Mouse (Mus musculus) megakaryocyte, embryonic 14.5 days (primary cell): ENCODE results near the gene Olfr866. TPM values are rescaled to one million over a fixed set of nuclear protein-coding genes. Genes with fewer than 3 reads are reported as not detected.

Source experiments
- H3K27me3 ChIP-seq: replicated peaks from 2 replicates; pipeline ENCODE3; 2012; ENCODE audit warnings: inconsistent platforms
- H3K36me3 ChIP-seq: replicated peaks from 2 replicates; pipeline ENCODE3; 2012; ENCODE audit warnings: low read length, inconsistent platforms, mixed read lengths
- H3K4me1 ChIP-seq: 2 replicates; pipeline ENCODE4 v1.6.1; 2012; ENCODE audit warnings: inconsistent platforms
- H3K4me3 ChIP-seq: replicated peaks from 2 replicates; pipeline ENCODE3; 2012; ENCODE audit warnings: moderate library complexity, mild to moderate bottlenecking, inconsistent platforms
- H3K9me3 ChIP-seq: 2 replicates; pipeline ENCODE4 v1.6.1; 2012; ENCODE audit warnings: inconsistent platforms
- FLI1 ChIP-seq: IDR thresholded peaks from 2 replicates; pipeline ENCODE4 v1.6.1; 2012; ENCODE audit warnings: low read length, inconsistent platforms, mixed read lengths
- GATA1 ChIP-seq: IDR thresholded peaks from 3 replicates; pipeline ENCODE4 v1.6.1; 2012; ENCODE audit warnings: mixed read lengths, low read length, inconsistent platforms, borderline replicate concordance
- polyA plus RNA-seq: library from polyadenylated mRNA; stranded (reverse); fragments of >175 nt; gene quantifications from 2 replicates; pipeline ENCODE4 v1.2.3, GENCODE M21; 2012; ENCODE audit warnings: low replicate concordance; ENCODE audit not compliant: insufficient read depth

Gene Olfr866
- not detected in 2 replicates for polyA plus RNA-seq

DNA sequence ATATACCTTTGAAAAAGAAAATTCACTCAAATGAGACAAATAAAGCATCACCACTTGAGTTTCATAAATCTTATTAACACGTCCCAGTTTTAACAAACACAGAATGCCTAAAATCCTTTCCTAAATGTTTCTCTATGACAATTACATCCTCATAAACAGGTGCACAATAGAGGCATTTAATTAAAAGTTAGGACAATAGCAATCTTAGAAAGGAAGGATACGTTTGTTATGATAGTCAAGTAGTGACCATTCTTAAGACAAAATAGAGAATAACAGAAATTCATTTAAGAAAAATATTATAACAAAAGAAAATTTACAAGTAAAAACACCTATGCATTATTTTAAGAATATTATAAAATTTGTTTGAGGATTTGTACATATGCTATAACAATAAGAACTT lies at the start of gene Olfr866:
Olfr866 (minus strand) TSS at position 101 of the 400 bp plus-strand sequence.
- H3K36me3 ChIP-seq = no peaks in the 10 kb centered on the region
- H3K4me1 ChIP-seq = no peaks in the 10 kb centered on the region
- H3K4me3 ChIP-seq = no peak within 1 kb of the TSS
- no peaks in the 10 kb centered on the region for H3K9me3 ChIP-seq
- H3K27me3 ChIP-seq = no peaks in the 10 kb centered on the region
- TF ChIP-seq GATA1 (no peak), FLI1 (no peak)

DNA sequence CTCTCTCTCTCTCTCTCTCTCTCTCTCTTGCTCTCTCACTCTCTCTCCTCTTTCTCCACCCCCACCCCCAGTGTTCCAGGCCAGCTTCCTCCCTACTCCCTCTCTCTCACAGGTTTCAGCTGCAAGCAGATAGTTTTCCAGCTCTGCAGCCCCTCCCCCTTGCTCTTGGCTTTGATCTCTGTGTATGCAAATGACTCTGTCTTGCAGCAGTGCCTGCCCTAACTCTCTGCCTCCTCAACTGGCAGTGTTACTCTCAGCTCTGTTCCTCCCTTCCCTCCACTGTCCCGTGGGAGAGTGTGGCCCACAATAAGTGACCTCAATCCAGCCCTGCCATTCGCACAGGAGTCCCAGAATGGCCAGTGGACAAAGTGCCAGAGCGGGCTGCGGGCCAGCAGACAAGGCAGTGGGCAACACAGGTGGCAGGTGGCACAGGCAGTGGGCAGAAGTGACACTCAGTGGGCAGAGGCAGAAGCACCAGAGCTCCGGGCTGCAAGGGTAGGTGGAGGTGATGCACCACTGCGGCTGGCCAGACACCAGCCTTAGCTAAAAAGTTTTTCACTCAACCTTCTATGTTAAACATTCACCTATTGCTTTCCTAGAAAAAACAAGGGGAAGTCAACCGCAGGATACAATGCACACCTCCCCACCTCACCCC lies 45.8 kb upstream of the Olfr866 start:
- Histone ChIP-seq H3K4me1 (no peaks in the 10 kb centered on the region), H3K4me3 (peak overlapping the region; percentile 11), H3K9me3 (peaks cover 26% of the 10 kb centered on the region), H3K36me3 (no peaks in the 10 kb centered on the region), H3K27me3 (no peaks in the 10 kb centered on the region)
- TF ChIP-seq GATA1 (no peak), FLI1 (no peak)

DNA sequence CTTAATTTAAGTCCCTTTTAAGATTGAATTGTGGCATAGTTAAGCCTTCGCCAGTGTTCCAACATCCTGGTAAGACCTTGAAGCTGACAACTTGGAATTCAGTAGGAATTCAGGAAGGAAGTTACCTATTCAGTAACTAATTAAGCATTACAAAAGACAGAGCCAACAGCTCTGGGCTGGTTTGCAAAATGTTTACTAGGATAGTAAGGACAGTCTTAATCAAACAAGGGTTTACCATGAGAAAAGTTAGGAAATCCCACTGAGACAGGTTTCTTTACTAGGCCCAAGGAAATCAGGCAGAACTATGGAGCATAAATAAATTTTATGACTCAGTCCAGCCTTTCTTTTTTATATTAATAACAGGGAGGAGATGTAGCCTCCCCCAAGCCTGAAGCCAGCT lies 43.5 kb upstream of the Olfr866 start:
- Histone ChIP-seq H3K4me1 (no peaks in the 10 kb centered on the region), H3K9me3 (peaks cover 26% of the 10 kb centered on the region), H3K4me3 (no peak overlapping the region), H3K36me3 (no peaks in the 10 kb centered on the region), H3K27me3 (no peaks in the 10 kb centered on the region)
- TF ChIP-seq FLI1 = no peak

- peaks cover 22% of the 10 kb centered on the region for H3K9me3 ChIP-seq
Observed at GRCm38 (mm10) chr9:20070236-20070635, 42.4 kb upstream of the Olfr866 start.

GRCm38 (mm10) chr9:20057462-20057861 lies 29.6 kb upstream of the Olfr866 start, which contains the start of gene Olfr867:
Gene Olfr867 (minus strand): TSS chr9:20057562.
- H3K4me3 ChIP-seq = no peak within 1 kb of the TSS
- no peaks in the 10 kb centered on the region for H3K27me3 ChIP-seq
- no peaks in the 10 kb centered on the region for H3K36me3 ChIP-seq
- no peak for TF ChIP-seq GATA1
- H3K4me1 ChIP-seq = no peaks in the 10 kb centered on the region
- H3K9me3 ChIP-seq = no peaks in the 10 kb centered on the region

More at GRCm38 (mm10) chr9:20070236-20070635, 42.4 kb upstream of the Olfr866 start:
- H3K4me1 ChIP-seq = no peaks in the 10 kb centered on the region
- no peaks in the 10 kb centered on the region for H3K36me3 ChIP-seq
- no peaks in the 10 kb centered on the region for H3K27me3 ChIP-seq
- TF ChIP-seq GATA1 (no peak), FLI1 (no peak)
- no peak overlapping the region for H3K4me3 ChIP-seq

DNA sequence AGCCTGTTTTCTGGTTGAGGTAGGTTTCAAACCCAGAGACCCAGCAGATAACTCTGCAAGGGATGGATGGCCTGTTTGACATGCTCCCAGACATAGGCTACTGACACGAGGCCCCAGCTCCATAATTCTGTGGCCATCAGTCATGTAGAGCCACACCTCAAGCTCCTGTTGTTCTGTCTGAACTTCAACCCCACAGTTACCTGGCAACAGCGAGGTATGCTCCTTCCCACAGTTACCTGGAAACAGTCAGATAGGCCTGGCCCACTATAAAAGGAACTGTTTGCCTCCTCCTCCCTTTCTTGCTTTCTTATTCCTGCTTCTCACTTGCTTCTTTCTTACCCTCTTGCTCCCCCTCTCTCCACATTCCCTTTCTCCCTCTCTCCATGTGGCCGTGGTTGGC lies 20.1 kb upstream of the Olfr866 start:
- H3K27me3 ChIP-seq = no peaks in the 10 kb centered on the region
- no peak overlapping the region for H3K4me3 ChIP-seq
- no peaks in the 10 kb centered on the region for H3K36me3 ChIP-seq
- H3K4me1 ChIP-seq = no peaks in the 10 kb centered on the region
- TF ChIP-seq FLI1 (no peak), GATA1 (no peak)
- H3K9me3 ChIP-seq = peaks cover 10% of the 10 kb centered on the region; the same call in 1 of the 2 replicates

Other genes starting within 250 kb of the Olfr866 start
- gene Olfr58, start 247.8 kb downstream of the Olfr866 start, polyA plus RNA-seq = not detected in 2 replicates
- not detected in 2 replicates for gene Olfr859, start 223.1 kb downstream of the Olfr866 start, polyA plus RNA-seq
- gene Olfr860, start 178.3 kb downstream of the Olfr866 start, polyA plus RNA-seq = not detected in 2 replicates
- not detected in 2 replicates for gene Olfr862, start 140.0 kb downstream of the Olfr866 start, polyA plus RNA-seq
- gene Olfr77, start 111.2 kb downstream of the Olfr866 start, polyA plus RNA-seq = 0.03 TPM in 1 of 2 replicates, not detected in the other
- gene Olfr867, start 29.5 kb upstream of the Olfr866 start, polyA plus RNA-seq = not detected in 2 replicates
- gene Olfr868, start 70.6 kb upstream of the Olfr866 start, polyA plus RNA-seq = not detected in 2 replicates
- not detected in 2 replicates for gene Olfr869, start 101.0 kb upstream of the Olfr866 start, polyA plus RNA-seq
- not detected in 2 replicates for gene Olfr870, start 146.0 kb upstream of the Olfr866 start, polyA plus RNA-seq
- not detected in 2 replicates for gene Olfr871, start 184.2 kb upstream of the Olfr866 start, polyA plus RNA-seq
- gene Olfr872, start 209.1 kb upstream of the Olfr866 start, polyA plus RNA-seq = not detected in 2 replicates